Mouse (Mus musculus) forebrain, embryonic 13.5 days (tissue): Measurements from ENCODE around the gene Serpina3g. TPM values are rescaled to one million over a fixed set of nuclear protein-coding genes. Genes with fewer than 3 reads are reported as not detected.
A peak's percentile ranks its signal among the peaks of the same experiment; 100 is the strongest.

ENCODE experiments used
- ATAC-seq: fragments of 200-750 bp; cut with Nextera tagmentation; 2 replicates; pipeline ENCODE4 v1.8.0; 2017
- H3K27ac ChIP-seq: fragments of 300-500 bp; sonication (generic); 2 replicates; pipeline ENCODE4 v1.5.1; 2015; ENCODE audit warnings: inconsistent platforms, mild to moderate bottlenecking, moderate library complexity
- H3K27me3 ChIP-seq: fragments of 300-500 bp; sonication (generic); 2 replicates; pipeline ENCODE4 v1.6.1; 2015; ENCODE audit warnings: mild to moderate bottlenecking, inconsistent platforms
- H3K36me3 ChIP-seq: fragments of 300-500 bp; sonication (generic); 2 replicates; pipeline ENCODE4 v1.6.1; 2015; ENCODE audit warnings: mild to moderate bottlenecking, inconsistent platforms; ENCODE audit not compliant: poor library complexity, severe bottlenecking
- H3K4me1 ChIP-seq: fragments of 300-500 bp; sonication (generic); 2 replicates; pipeline ENCODE4 v1.6.1; 2015; ENCODE audit warnings: inconsistent platforms
- H3K4me2 ChIP-seq: fragments of 300-500 bp; sonication (generic); 2 replicates; pipeline ENCODE4 v1.6.1; 2015; ENCODE audit warnings: inconsistent platforms, mild to moderate bottlenecking, moderate library complexity
- H3K4me3 ChIP-seq: fragments of 300-500 bp; sonication (generic); 2 replicates; pipeline ENCODE4 v1.5.1; 2015; ENCODE audit warnings: mild to moderate bottlenecking, inconsistent platforms
- H3K9ac ChIP-seq: fragments of 300-500 bp; sonication (generic); 2 replicates; pipeline ENCODE4 v1.6.1; 2015; ENCODE audit warnings: mild to moderate bottlenecking, inconsistent platforms
- H3K9me3 ChIP-seq: fragments of 300-500 bp; sonication (generic); replicated peaks from 2 replicates; pipeline ENCODE4 v1.6.1; 2016; ENCODE audit warnings: inconsistent platforms
- WGBS: fragments of 180-500 bp; shearing (Covaris S2); methylation state at CpG from one replicate; pipeline ENCODE4 v1.1.7; 2015; 5-methylcytosine and 5-hydroxymethylcytosine counted together
- polyA plus RNA-seq: library from polyadenylated mRNA; unstranded; fragments of >200 nt; fragmentation: Nextera tagmentation; extraction: Ambion mirVana; gene quantifications from 2 replicates; pipeline ENCODE4 v1.2.1, GENCODE M21; 2015

The Serpina3g gene
- polyA plus RNA-seq, 1 experiment from 2014 or later: 0.23 TPM

- ATAC-seq: no peak
- Histone ChIP-seq H3K4me3 (no peak overlapping the region), H3K27me3 (no peaks in the 10 kb centered on the region), H3K4me1 (no peaks in the 10 kb centered on the region), H3K27ac (no peak overlapping the region), H3K9ac (no peak overlapping the region), H3K9me3 (no peaks in the 10 kb centered on the region), H3K36me3 (no peaks in the 10 kb centered on the region), H3K4me2 (no peak overlapping the region)
Observed at GRCm38 (mm10) chr12:104243307-104243706, 7.3 kb downstream of the Serpina3g start.

DNA sequence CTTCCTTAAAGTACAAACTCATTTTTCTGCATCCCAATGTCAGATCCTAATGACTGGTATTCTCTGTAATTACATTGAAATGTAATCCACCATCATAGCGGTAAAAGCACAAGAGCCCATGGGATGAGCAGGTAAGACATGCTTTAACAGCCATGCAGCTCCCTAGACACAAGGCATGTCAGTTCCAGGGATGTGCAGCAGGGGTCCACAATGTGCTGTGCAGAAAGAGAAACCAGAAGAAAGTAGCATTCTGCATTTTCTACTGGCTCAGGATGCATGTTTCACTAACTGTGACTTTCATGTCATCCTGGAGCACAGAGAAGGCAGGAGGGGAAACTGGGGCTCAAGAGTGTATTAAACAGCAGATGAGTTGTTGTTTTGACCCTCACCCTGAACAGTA, 9.0 kb downstream of the Serpina3g start:
- WGBS: 71% methylated on average over 1 of the region's 1 CpGs
- Histone ChIP-seq H3K9ac (no peak overlapping the region), H3K4me1 (no peaks in the 10 kb centered on the region)

GRCm38 (mm10) chr12:104245595-104245994, 9.6 kb downstream of the Serpina3g start:
- Histone ChIP-seq H3K27ac (no peak overlapping the region), H3K4me3 (no peak overlapping the region), H3K36me3 (no peaks in the 10 kb centered on the region), H3K4me2 (no peak overlapping the region), H3K27me3 (no peaks in the 10 kb centered on the region), H3K9me3 (no peaks in the 10 kb centered on the region), H3K4me1 (no peaks in the 10 kb centered on the region), H3K9ac (no peak overlapping the region)
- 82% methylated on average over 3 of the region's 3 CpGs for WGBS
- no peak for ATAC-seq

More for the DNA sequence above, 9.0 kb downstream of the Serpina3g start:
- Histone ChIP-seq H3K27ac (no peak overlapping the region), H3K27me3 (no peaks in the 10 kb centered on the region), H3K9me3 (no peaks in the 10 kb centered on the region), H3K4me2 (no peak overlapping the region), H3K4me3 (no peak overlapping the region), H3K36me3 (no peaks in the 10 kb centered on the region)
- ATAC-seq: 0 out of 2 replicates have a peak, but pooled peaks have one; percentile 30

DNA sequence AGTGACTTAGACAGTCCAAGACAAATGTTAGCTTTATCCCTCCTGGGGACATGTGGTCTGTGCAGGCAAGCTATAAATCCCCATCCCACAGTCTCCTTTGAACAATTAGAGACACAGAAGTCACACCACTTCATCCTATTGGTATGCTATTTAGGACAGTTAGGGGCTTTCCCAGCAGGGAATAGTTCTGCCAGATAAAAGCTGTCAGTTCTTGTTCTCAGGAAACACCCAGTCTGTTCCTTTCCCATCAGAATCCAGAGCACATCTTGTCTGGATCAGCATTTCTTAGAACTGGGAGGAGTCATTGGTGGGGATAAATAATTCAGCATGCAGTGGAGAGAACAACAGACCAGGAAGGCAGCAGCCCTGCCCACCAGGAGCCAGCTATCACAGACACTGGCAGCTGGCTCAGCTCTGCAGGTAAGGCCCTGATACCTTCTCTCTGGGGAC, 11.5 kb downstream of the Serpina3g start:
- no peaks in the 10 kb centered on the region for H3K4me1 ChIP-seq
- H3K9me3 ChIP-seq: no peaks in the 10 kb centered on the region
- no peak overlapping the region for H3K4me2 ChIP-seq
- no peaks in the 10 kb centered on the region for H3K36me3 ChIP-seq
- no peaks in the 10 kb centered on the region for H3K27me3 ChIP-seq
- H3K27ac ChIP-seq: no peak overlapping the region
- no peak overlapping the region for H3K4me3 ChIP-seq
- ATAC-seq: 0 out of 2 replicates have a peak, but pooled peaks have one; percentile 27
- H3K9ac ChIP-seq: no peak overlapping the region

DNA sequence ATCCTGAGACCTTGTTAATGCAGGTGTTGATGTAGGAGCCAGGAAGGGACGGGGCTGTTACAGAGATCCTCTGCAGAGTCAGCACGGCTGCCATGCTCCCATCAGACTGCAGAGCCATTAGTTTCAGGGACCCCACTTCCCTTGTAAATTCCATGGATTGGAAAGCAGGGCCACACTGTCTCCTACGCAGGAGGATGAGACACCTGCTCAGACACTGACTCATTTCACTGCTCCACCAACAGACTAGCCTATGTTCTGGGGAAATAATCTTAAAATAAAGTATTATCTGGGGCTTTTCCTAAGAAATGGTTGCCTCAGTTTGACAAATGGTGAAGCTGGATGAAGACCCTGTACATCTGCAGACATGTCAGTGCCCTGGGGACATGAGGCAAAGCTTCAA, 12.2 kb downstream of the Serpina3g start:
- WGBS: 80% methylated on average over 3 of the region's 3 CpGs
- Histone ChIP-seq H3K9me3 (no peaks in the 10 kb centered on the region), H3K27me3 (no peaks in the 10 kb centered on the region), H3K36me3 (no peaks in the 10 kb centered on the region), H3K27ac (no peak overlapping the region), H3K4me1 (no peaks in the 10 kb centered on the region), H3K4me2 (no peak overlapping the region), H3K9ac (no peak overlapping the region), H3K4me3 (no peak overlapping the region)
- ATAC-seq: no peak

GRCm38 (mm10) chr12:104261041-104261440, 25.0 kb downstream of the Serpina3g start:
- ATAC-seq: no peak

GRCm38 (mm10) chr12:104262863-104263262, 26.8 kb downstream of the Serpina3g start, which contains the start of gene Serpina3i:
Serpina3i (plus strand) TSS chr12:104263122.
- Histone ChIP-seq H3K9ac (no peak within 1 kb of the TSS), H3K4me1 (no peaks in the 10 kb centered on the region), H3K36me3 (no peaks in the 10 kb centered on the region), H3K27ac (no peak within 1 kb of the TSS), H3K4me3 (no peak within 1 kb of the TSS), H3K27me3 (no peaks in the 10 kb centered on the region), H3K9me3 (no peaks in the 10 kb centered on the region), H3K4me2 (no peak within 1 kb of the TSS)
- no peak for ATAC-seq

More at GRCm38 (mm10) chr12:104261041-104261440, 25.0 kb downstream of the Serpina3g start:
- Histone ChIP-seq H3K27me3 (no peaks in the 10 kb centered on the region), H3K4me3 (no peak overlapping the region), H3K27ac (no peak overlapping the region), H3K4me1 (no peaks in the 10 kb centered on the region), H3K4me2 (no peak overlapping the region), H3K9ac (no peak overlapping the region), H3K9me3 (no peaks in the 10 kb centered on the region), H3K36me3 (no peaks in the 10 kb centered on the region)
- WGBS: 56% methylated on average over 3 of the region's 3 CpGs

DNA sequence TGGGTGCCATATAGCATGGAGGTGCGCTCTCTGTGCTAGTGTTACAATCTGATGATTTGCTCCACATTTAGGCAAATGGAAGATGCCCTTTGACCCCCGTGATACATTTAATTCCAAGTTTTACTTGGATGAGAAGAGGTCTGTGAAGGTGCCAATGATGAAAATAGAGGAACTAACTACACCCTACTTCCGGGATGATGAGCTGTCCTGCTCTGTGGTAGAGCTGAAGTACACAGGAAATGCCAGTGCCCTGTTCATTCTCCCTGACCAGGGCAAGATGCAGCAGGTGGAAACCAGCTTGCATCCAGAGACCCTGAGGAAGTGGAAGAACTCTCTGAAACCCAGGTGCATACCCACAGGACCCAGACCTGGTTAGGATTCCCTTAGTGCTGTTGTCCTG, 30.3 kb downstream of the Serpina3g start:
- no peaks in the 10 kb centered on the region for H3K27me3 ChIP-seq
- ATAC-seq: no peak
- H3K4me2 ChIP-seq: no peak overlapping the region
- no peak overlapping the region for H3K9ac ChIP-seq
- H3K27ac ChIP-seq: no peak overlapping the region
- H3K9me3 ChIP-seq: no peaks in the 10 kb centered on the region
- 85% methylated on average over 3 of the region's 3 CpGs for WGBS
- no peaks in the 10 kb centered on the region for H3K4me1 ChIP-seq
- no peak overlapping the region for H3K4me3 ChIP-seq
- no peaks in the 10 kb centered on the region for H3K36me3 ChIP-seq

DNA sequence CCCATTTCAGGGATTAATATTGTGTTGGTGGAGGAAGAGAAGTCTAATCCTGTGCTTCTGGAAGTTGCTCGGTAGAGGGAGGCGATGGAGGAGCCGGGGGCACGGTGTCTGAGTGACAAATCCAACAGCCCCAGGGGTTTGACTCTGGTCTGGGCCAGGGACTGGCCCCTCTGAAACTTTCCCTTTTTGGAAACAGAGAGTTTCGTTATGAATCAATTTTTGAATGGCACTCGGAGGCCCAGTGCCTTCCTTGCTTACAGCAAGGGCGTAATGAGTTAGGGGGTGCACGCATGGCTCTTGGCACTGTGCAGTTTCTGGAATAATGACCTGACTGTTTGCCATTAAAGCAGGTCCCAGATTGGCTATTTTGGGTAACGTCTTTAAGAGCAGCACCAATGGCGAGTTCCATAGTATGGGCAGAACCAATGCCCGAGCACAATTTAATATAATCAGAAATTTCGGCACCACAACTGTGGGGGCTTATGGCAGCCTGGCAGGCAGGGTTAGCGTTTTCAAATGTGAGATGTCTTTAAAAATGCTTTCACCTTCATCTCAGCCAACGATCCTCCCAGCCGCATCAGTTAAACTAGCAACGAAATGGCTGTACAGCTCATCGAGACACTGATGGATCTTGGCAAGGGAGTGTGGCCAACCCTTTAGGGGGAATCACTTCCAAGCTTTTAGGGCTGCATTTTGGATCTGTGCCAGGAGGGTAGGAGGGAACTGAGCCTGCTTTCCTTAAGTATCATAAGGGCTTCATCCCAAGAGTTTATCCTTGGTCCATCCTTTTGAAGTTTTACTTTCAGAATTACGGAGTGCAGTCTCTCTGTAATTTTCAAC, 42.4 kb downstream of the Serpina3g start:
- H3K9me3 ChIP-seq: peaks cover 4% of the 10 kb centered on the region; the same call in 1 of the 2 replicates
- peaks cover 16% of the 10 kb centered on the region; the same call in 1 of the 2 replicates for H3K4me1 ChIP-seq
- no peak overlapping the region for H3K9ac ChIP-seq
- no peak overlapping the region for H3K4me3 ChIP-seq
- peak overlapping the region; percentile 29 for H3K4me2 ChIP-seq
- peak; percentile 71 for ATAC-seq
- H3K27me3 ChIP-seq: no peaks in the 10 kb centered on the region
- no peaks in the 10 kb centered on the region for H3K36me3 ChIP-seq
- WGBS: 53% methylated on average over 18 of the region's 18 CpGs
- H3K27ac ChIP-seq: peak overlapping the region; percentile 31

DNA sequence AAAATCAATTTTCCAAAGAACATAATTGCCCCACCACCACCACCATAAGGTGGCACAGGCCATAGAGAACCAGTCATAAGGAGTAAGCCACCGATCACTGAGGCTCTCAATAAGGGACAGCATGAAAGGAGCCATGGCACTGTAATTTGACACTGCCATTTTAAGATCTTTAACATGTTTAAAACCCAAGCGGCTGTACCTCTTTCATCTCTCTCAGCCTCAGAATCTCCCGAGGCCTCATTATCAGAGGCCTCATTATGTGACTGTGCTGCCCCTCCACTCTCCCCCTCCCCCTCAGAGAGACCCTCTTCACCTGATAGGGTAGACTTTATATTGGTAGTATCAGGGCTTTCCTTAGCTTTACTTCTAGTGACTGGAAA, 43.0 kb downstream of the Serpina3g start:
- Histone ChIP-seq H3K36me3 (no peaks in the 10 kb centered on the region), H3K9me3 (peaks cover 4% of the 10 kb centered on the region; the same call in 1 of the 2 replicates), H3K27me3 (no peaks in the 10 kb centered on the region), H3K4me2 (peak overlapping the region; percentile 29), H3K9ac (no peak overlapping the region), H3K27ac (no peak overlapping the region), H3K4me3 (no peak overlapping the region), H3K4me1 (peaks cover 16% of the 10 kb centered on the region; the same call in 1 of the 2 replicates)
- WGBS: 3% methylated on average over 3 of the region's 3 CpGs
- peak; percentile 79 for ATAC-seq

DNA sequence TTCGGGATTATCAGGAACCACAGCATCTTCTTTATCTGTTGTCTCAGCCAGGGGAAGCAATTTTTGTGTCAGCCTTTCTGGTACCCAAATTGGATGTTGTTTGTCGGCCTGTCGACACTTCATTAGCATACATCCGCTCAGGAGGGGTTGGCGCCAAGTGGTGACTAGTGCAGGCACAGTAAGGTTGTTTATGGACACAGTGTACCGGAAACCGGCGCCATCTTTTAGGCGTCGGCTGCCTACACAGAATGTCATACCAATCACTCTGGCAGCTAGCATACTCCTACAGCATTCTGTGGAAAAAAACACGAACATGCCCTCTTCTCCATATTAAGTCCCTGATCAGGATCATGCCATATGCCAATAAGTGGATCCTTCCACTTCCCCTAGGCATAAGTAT, 47.3 kb downstream of the Serpina3g start:
- H3K36me3 ChIP-seq: no peaks in the 10 kb centered on the region
- ATAC-seq: no peak; the same call in 1 of the 2 replicates
- no peak overlapping the region for H3K9ac ChIP-seq
- 88% methylated on average over 11 of the region's 11 CpGs for WGBS
- no peaks in the 10 kb centered on the region for H3K27me3 ChIP-seq
- H3K4me2 ChIP-seq: no peak overlapping the region
- no peak overlapping the region for H3K4me3 ChIP-seq
- peaks cover 9% of the 10 kb centered on the region; the same call in 1 of the 2 replicates for H3K4me1 ChIP-seq
- H3K9me3 ChIP-seq: peaks cover 4% of the 10 kb centered on the region; the same call in 1 of the 2 replicates
- no peak overlapping the region for H3K27ac ChIP-seq

GRCm38 (mm10) chr12:104288336-104288735, 52.3 kb downstream of the Serpina3g start:
- no peak overlapping the region for H3K4me2 ChIP-seq
- no peaks in the 10 kb centered on the region for H3K9me3 ChIP-seq
- no peak overlapping the region for H3K9ac ChIP-seq
- no peaks in the 10 kb centered on the region for H3K4me1 ChIP-seq
- no peaks in the 10 kb centered on the region for H3K36me3 ChIP-seq
- no peak overlapping the region for H3K27ac ChIP-seq
- ATAC-seq: no peak
- no peaks in the 10 kb centered on the region for H3K27me3 ChIP-seq
- no peak overlapping the region for H3K4me3 ChIP-seq
